Mouse (Mus musculus): ENCODE measurements at regions not wholly inside any gene's neighbourhood (a gene's known extent, or its start where the extent isn't known, plus 50 kb on each side); places are given as distances from the start of the nearest gene placed in this dataset.

GRCm38 (mm10) chr3:80208028-80208427 lies 323.7 kb downstream of the Fam198b start:
- Histone ChIP-seq H3K4me2 (replicated peaks; ENCODE audit: low read depth, low read length) (no peak overlapping the region), H3K27me3 (replicated peaks; ENCODE audit: insufficient read depth, low read length) (no peaks in the 10 kb centered on the region), H3K4me1 (ENCODE audit: insufficient read depth, low read depth, low read length) (no peaks in the 10 kb centered on the region), H3K36me3 (ENCODE audit: insufficient read depth, low read length) (no peaks in the 10 kb centered on the region), H3K27ac (ENCODE audit: low read length) (no peak overlapping the region), H3K9ac (replicated peaks; ENCODE audit: low read depth) (no peak overlapping the region), H3K9me3 (ENCODE audit: low read length) (no peaks in the 10 kb centered on the region), H3K4me3 (ENCODE audit: low read depth, low read length) (no peak overlapping the region)
- ATAC-seq (no peak), DNase-seq (ENCODE audit: low spot score) (no peak)
- TF ChIP-seq EP300 (IDR thresholded peaks at IDR 0.05) (no peak), CTCF (IDR thresholded peaks at IDR 0.05) (no peak)
- WGBS = 84% methylated on average over 2 of the region's 2 CpGs

GRCm38 (mm10) chr3:80209596-80209995 lies 325.3 kb downstream of the Fam198b start:
- Histone ChIP-seq H3K4me3 (ENCODE audit: low read depth, low read length) (no peak overlapping the region), H3K36me3 (ENCODE audit: insufficient read depth, low read length) (no peaks in the 10 kb centered on the region), H3K27me3 (replicated peaks; ENCODE audit: insufficient read depth, low read length) (no peaks in the 10 kb centered on the region), H3K27ac (ENCODE audit: low read length) (no peak overlapping the region), H3K9ac (replicated peaks; ENCODE audit: low read depth) (no peak overlapping the region), H3K4me2 (replicated peaks; ENCODE audit: low read depth, low read length) (no peak overlapping the region), H3K9me3 (ENCODE audit: low read length) (no peaks in the 10 kb centered on the region), H3K4me1 (ENCODE audit: insufficient read depth, low read depth, low read length) (no peaks in the 10 kb centered on the region)
- TF ChIP-seq EP300 (IDR thresholded peaks at IDR 0.05) (no peak), CTCF (IDR thresholded peaks at IDR 0.05) (no peak)
- ATAC-seq (no peak), DNase-seq (ENCODE audit: low spot score) (no peak)

GRCm38 (mm10) chr3:80211323-80212109 lies 327.2 kb downstream of the Fam198b start:
- WGBS = 63% methylated on average over 3 of the region's 3 CpGs

GRCm38 (mm10) chr3:80248611-80249010 lies 364.3 kb downstream of the Fam198b start:
- no peaks in the 10 kb centered on the region for H3K9me3 ChIP-seq (ENCODE audit: low read length)
- no peak for DNase-seq (ENCODE audit: low spot score)
- 47% methylated on average over 5 of the region's 5 CpGs for WGBS
- no peak overlapping the region for H3K4me2 ChIP-seq (replicated peaks; ENCODE audit: low read depth, low read length)
- no peak overlapping the region for H3K27ac ChIP-seq (ENCODE audit: low read length)
- no peak overlapping the region for H3K4me3 ChIP-seq (ENCODE audit: low read depth, low read length)
- H3K27me3 ChIP-seq (replicated peaks; ENCODE audit: insufficient read depth, low read length) = no peaks in the 10 kb centered on the region
- H3K4me1 ChIP-seq (ENCODE audit: insufficient read depth, low read depth, low read length) = no peaks in the 10 kb centered on the region
- no peaks in the 10 kb centered on the region for H3K36me3 ChIP-seq (ENCODE audit: insufficient read depth, low read length)
- no peak for ATAC-seq
- no peak overlapping the region for H3K9ac ChIP-seq (replicated peaks; ENCODE audit: low read depth)
- TF ChIP-seq CTCF (IDR thresholded peaks at IDR 0.05) = no peak
- no peak for TF ChIP-seq EP300 (IDR thresholded peaks at IDR 0.05)

More at GRCm38 (mm10) chr3:80211323-80212109, 327.2 kb downstream of the Fam198b start:
- Histone ChIP-seq H3K4me2 (replicated peaks; ENCODE audit: low read depth, low read length) (no peak overlapping the region), H3K36me3 (ENCODE audit: insufficient read depth, low read length) (no peaks in the 10 kb centered on the region), H3K27me3 (replicated peaks; ENCODE audit: insufficient read depth, low read length) (no peaks in the 10 kb centered on the region), H3K9ac (replicated peaks; ENCODE audit: low read depth) (no peak overlapping the region), H3K4me1 (ENCODE audit: insufficient read depth, low read depth, low read length) (no peaks in the 10 kb centered on the region), H3K27ac (ENCODE audit: low read length) (no peak overlapping the region), H3K4me3 (ENCODE audit: low read depth, low read length) (no peak overlapping the region), H3K9me3 (ENCODE audit: low read length) (no peaks in the 10 kb centered on the region)
- TF ChIP-seq EP300 (IDR thresholded peaks at IDR 0.05) (no peak), CTCF (IDR thresholded peaks at IDR 0.05) (no peak)
- no peak for DNase-seq (ENCODE audit: low spot score)
- ATAC-seq = no peak

- H3K4me3 ChIP-seq (ENCODE audit: low read depth, low read length) = no peak overlapping the region
- H3K4me1 ChIP-seq (ENCODE audit: insufficient read depth, low read depth, low read length) = no peaks in the 10 kb centered on the region
- H3K9ac ChIP-seq (replicated peaks; ENCODE audit: low read depth) = no peak overlapping the region
- H3K4me2 ChIP-seq (replicated peaks; ENCODE audit: low read depth, low read length) = no peak overlapping the region
- no peak overlapping the region for H3K27ac ChIP-seq (ENCODE audit: low read length)
- DNase-seq (ENCODE audit: low spot score) (no peak), ATAC-seq (no peak)
- no peaks in the 10 kb centered on the region for H3K36me3 ChIP-seq (ENCODE audit: insufficient read depth, low read length)
- no peaks in the 10 kb centered on the region for H3K27me3 ChIP-seq (replicated peaks; ENCODE audit: insufficient read depth, low read length)
- WGBS = 57% methylated on average over 3 of the region's 3 CpGs
- TF ChIP-seq EP300 (IDR thresholded peaks at IDR 0.05) = no peak
- no peak for TF ChIP-seq CTCF (IDR thresholded peaks at IDR 0.05)
- H3K9me3 ChIP-seq (ENCODE audit: low read length) = no peaks in the 10 kb centered on the region
Observed at GRCm38 (mm10) chr3:80249974-80250373, 365.6 kb downstream of the Fam198b start.

- ATAC-seq (no peak), DNase-seq (ENCODE audit: low spot score) (no peak)
- H3K36me3 ChIP-seq (ENCODE audit: insufficient read depth, low read length) = no peaks in the 10 kb centered on the region
- no peaks in the 10 kb centered on the region for H3K9me3 ChIP-seq (ENCODE audit: low read length)
- H3K27me3 ChIP-seq (replicated peaks; ENCODE audit: insufficient read depth, low read length) = no peaks in the 10 kb centered on the region
- TF ChIP-seq EP300 (IDR thresholded peaks at IDR 0.05) = no peak
- WGBS = 82% methylated on average over 3 of the region's 3 CpGs
- no peak overlapping the region for H3K9ac ChIP-seq (replicated peaks; ENCODE audit: low read depth)
- H3K4me3 ChIP-seq (ENCODE audit: low read depth, low read length) = no peak overlapping the region
- H3K4me2 ChIP-seq (replicated peaks; ENCODE audit: low read depth, low read length) = no peak overlapping the region
- H3K27ac ChIP-seq (ENCODE audit: low read length) = no peak overlapping the region
- H3K4me1 ChIP-seq (ENCODE audit: insufficient read depth, low read depth, low read length) = no peaks in the 10 kb centered on the region
Observed at GRCm38 (mm10) chr3:80255304-80255703, 371.0 kb downstream of the Fam198b start.

All from lung, postnatal 0 days (tissue).